Mouse (Mus musculus) left cerebral cortex, adult 11 months (tissue): ENCODE data around the gene Apod.
A peak's percentile ranks its signal among the peaks of the same experiment; 100 is the strongest.
"Not testable (repeated sequence)": the region's sequence is repeated elsewhere in the genome, so short reads cannot be mapped to it uniquely, and the experiment has no call there.

ENCODE experiments used
- DNase-seq: peaks from one replicate; pipeline ENCODE4 v3.0.0; 2022; ENCODE audit warnings: low spot score

Gene Apod

DNA sequence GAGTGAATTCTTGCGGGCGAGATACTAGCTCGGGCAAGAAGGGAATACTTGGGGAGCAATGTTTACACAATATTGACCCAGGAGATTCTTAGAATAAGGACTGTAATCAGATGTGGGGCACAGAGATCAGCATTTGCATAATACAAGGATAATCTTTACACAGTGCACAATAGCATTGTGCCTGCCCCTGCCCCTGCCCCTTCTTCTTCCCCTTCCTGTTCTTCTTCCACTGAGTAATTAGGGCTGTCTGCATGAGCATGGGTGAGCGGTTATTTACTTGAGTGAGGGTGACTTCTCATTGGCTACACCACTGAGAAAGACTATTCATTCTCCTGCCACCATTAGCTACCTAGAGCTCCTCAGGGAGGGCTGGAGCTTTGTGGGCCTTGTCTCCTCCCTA, 6.9 kb upstream of the Apod start:
- DNase-seq: no peak

DNA sequence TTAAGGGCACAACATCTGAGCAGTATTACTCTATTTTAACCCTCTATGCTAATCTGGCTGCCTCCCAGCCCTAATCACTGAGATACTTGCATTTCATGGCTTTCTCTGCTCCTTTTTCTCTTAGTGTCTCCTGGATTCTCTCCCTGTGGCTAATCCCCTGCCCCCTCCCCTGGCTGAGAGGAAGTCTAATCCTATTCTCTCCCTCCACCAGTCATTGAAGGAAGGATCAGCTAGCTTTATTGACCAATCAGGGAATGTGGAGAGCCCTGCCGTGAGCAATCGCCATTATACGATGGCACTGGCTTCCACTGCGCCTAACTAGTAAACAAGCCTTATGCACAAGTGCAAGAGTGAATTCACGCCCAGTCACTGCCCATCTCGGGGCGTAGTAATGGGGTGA, 6.3 kb upstream of the Apod start:
- DNase-seq: no peak

DNA sequence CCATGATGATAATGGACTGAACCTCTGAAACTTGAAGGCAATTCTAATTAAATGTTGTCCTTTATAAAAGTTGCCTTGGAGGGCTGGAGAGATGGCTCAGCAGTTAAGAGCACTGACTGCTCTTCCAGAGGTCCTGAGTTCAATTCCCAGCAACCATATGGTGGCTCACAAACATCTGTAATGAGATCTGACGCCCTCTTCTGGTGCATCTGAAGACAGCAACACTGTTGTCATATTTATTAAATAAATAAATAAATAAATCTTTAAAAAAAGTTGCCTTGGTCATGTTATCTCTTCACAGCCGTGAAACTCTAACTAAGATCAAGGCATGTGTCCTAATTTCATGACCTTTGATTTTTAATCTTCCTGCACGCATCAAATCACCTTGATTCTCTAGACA, 5.1 kb upstream of the Apod start:
- not testable (repeated sequence) for DNase-seq

GRCm38 (mm10) chr16:31319316-31319715, 4.7 kb upstream of the Apod start:
- no peak for DNase-seq

GRCm38 (mm10) chr16:31318418-31318817, 3.8 kb upstream of the Apod start:
- no peak for DNase-seq

GRCm38 (mm10) chr16:31316246-31317143, 1.9 kb upstream of the Apod start:
- DNase-seq: not testable (repeated sequence)

DNA sequence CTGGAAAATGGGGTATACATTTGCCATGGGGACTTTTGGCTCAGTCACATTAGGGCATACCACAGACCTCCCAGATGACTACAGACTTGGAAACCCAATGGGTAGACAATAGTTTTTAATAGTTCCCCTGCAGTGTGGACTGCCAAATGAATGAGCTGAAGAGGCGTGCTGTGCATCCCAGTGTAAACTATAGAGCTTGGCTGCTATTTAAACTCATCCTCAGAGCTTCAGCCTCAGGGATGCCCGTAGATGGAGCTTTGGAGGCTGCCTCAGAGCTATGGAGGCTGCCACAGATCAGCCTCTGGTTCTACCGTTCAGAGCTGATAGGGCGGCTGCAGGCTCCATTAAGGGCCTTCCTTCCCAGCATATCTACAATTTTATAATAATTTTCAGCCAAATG, 686 bp upstream of the Apod start:
- no peak for DNase-seq

- DNase-seq: no peak
Observed at GRCm38 (mm10) chr16:31313611-31314010, 997 bp downstream of the Apod start.

- DNase-seq: peak; percentile 57
Observed at GRCm38 (mm10) chr16:31312296-31312695, 2.3 kb downstream of the Apod start.

DNA sequence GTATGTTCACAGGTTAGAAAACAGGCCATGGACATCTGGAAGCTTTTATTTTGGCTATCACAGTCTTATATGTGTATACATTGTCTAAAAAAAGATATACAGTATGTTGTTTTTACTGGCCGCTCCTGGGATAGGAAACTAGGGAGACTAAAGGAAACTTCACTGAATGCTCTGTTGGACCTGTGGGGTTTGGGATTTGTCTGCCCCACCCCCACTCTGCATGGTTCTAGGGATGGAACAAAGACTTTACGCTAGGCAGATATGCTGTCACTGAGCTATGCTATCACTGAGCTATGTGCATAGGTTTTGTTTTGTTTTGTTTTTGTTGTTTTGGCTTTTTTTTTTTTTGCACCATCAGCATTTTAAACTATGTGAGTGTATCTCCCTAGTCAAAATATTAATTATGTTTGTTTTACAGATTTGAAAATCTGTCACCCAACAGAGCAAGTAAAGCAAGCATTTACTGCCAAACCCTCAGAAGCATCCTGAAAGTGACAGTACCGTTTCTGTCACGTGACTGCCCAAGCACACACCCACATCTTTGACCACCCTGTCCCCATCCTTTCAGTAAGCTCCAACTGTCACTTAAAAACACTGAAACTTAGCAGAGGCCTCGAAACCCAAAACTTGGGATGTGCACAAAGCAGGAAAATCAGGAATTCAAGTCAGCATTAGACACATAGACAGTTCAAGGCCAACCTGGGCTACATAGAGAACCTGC, 9.2 kb downstream of the Apod start:
- DNase-seq: no peak

- DNase-seq: no peak
Observed at GRCm38 (mm10) chr16:31303276-31303675, 11.3 kb downstream of the Apod start.

- DNase-seq: no peak
Observed at GRCm38 (mm10) chr16:31300883-31301532, 13.6 kb downstream of the Apod start.

GRCm38 (mm10) chr16:31300467-31300866, 14.1 kb downstream of the Apod start:
- no peak for DNase-seq

DNA sequence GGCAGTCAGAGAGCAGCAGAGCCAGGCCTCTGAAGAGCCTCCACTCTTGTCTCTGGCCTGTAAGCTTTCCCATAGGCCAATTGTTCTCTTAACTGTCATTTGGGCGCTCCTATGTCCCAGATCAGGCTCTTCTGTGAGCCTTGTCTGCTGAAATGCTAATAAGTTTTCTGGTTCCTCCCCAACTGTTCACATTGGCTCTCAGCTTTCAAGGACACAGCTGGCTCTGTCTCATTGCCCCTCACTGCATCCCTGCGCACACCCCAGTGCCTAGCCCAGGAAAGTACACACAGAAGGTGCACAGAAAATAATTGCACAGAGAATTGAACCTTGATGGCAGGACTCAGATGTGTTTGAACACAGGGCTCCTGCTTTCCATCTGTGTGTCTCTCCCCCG, 14.7 kb downstream of the Apod start:
- DNase-seq: no peak

- no peak for DNase-seq
Observed at GRCm38 (mm10) chr16:31299164-31299959, 15.2 kb downstream of the Apod start.

DNA sequence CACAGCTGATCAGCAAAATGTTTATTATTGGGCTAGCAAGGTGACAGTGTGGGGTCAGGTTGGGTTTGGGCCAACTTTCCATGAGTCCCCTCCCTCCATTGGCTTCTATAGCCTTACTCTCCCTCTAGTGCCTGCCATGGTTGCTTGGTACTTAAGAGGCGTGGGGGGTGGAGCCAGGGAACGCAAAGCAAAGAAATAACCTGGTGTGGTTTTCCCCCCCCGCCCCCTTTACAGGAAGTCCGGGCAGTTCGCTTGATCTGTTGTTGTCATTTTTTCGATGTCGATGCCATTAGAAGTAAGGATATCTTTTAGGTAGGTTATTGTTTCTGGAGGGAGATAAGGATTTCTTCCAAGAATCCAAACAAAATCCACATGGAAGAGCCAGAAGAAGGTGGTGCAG, 17.5 kb downstream of the Apod start:
- DNase-seq: no peak

GRCm38 (mm10) chr16:31293761-31294160, 20.8 kb downstream of the Apod start:
- DNase-seq: no peak

DNA sequence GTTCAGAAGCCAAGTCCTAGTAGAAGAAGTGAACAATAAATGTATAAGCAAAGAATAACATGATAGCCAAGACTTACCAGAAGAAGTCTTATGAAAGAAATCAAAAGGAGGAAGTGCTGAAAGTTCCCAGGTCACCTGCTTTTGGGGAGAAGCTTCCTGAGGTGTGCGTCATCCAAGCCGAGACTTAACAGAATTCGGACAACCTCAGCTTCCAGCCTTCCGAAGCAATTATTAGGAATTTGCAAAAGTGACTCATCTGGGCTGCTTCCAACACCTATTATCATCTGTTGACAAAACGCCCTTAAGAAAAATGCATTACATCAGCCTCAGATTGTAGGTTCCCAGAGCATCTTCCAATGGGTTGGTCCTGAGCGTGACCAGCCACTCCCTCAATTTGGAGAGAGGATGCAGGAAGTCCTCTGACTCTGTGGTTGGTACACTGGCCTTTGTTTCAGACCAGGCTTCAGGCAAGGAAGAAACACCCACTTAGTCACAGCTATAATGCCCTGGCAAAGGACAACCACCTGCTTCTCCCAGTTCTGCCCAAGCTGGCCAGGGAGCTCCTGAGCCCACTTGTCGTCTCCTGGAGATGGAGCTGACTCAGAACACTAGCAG, 23.8 kb downstream of the Apod start:
- no peak for DNase-seq

- peak; percentile 82 for DNase-seq
Observed at GRCm38 (mm10) chr16:31290281-31290680, 24.3 kb downstream of the Apod start.

- no peak for DNase-seq
Observed at GRCm38 (mm10) chr16:31287712-31288111, 26.9 kb downstream of the Apod start.

DNA sequence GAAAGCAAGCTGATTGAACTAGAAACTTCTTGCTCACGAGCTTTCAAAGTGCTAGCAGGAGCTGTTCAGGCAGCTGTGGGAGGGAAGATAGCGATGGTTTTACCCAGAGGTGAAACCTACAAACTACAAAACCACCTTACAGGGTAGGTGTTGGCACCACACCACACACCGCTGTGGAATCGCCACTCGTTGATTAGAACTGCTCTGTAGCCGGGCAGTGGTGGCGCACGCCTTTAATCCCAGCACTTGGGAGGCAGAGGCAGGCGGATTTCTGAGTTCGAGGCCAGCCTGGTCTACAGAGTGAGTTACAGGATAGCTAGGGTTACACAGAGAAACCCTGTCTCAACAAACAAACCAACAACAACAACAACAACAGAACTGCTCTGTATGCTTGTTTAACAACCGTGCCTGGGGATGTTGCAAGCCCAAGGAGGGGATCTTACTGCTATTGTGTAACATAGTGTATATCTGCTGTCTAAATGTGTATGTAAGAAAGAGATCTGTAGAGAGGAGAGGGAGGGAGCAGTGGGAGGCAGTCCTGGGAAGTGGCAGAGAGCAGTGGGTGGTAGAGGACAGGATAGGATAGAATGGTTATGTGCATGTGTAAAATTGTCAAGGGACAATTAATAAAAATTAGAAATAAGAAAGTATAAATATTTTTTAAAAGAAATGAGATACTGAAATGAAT, 27.7 kb downstream of the Apod start:
- DNase-seq: no peak
